Mouse (Mus musculus): ENCODE results near the gene Trio. TPM values are rescaled to one million over a fixed set of nuclear protein-coding genes. Genes with fewer than 3 reads are reported as not detected.

Gene Trio
- polyA plus RNA-seq (2014; fragmentation: Nextera tagmentation; extraction: Ambion mirVana), result 9.4 and 14.0 TPM in 2 replicates

DNA sequence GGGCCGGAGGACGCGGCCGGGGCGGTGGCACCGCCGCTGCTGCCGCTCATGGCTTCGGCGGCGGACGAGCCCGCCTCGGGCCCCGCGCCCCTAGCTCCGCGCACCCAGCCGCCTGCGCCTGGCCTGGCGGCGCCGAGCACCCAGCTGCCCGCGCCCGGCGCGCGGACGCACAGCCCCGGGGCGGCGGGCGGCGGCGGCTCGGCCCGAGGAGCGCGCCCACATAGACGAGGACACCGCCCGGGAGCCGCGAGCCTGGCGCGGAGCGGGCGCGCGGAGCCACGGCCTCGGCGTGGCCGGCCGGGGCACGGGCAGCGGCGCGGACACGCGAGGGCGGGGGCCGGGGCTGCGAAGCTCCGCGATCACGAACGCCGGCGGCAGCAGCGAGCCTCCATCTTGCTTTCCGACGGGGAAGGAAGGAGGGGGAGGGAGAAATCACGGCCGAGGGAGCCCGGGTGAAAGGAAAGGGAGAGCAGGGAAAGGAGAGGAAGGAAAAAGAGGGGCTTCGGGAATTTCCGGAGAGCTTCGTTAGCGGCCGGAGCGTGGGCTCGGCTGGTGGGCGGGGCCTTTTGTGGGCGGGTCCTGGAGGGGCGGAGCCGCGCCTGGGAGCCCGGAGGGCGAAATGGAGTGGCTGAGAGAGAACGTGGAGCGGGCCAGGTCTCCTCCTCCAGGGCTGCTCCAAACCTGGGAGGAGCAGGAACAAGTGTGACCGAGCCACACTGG lies at the start of gene Trio:
Gene Trio, minus strand, starts transcription at position 402 of the 720 bp plus-strand sequence.
- Histone ChIP-seq H3K4me3 (ENCODE audit: low read depth, low read length) (peak within 1 kb of the TSS; percentile 81), H3K27me3 (replicated peaks; ENCODE audit: control insufficient read depth, insufficient read depth, low read length) (peaks cover 33% of the 10 kb centered on the region), H3K27ac (ENCODE audit: low read depth, low read length) (peak within 1 kb of the TSS; percentile 86), H3K9ac (ENCODE audit: low read depth, low read length) (peak within 1 kb of the TSS; percentile 74), H3K4me1 (replicated peaks; ENCODE audit: control insufficient read depth, insufficient read depth, low read length) (peaks cover 15% of the 10 kb centered on the region), H3K4me2 (peak within 1 kb of the TSS; percentile 91), H3K9me3 (ENCODE audit: control insufficient read depth, low read length) (no peaks in the 10 kb centered on the region), H3K36me3 (ENCODE audit: control insufficient read depth, insufficient read depth, low read length) (no peaks in the 10 kb centered on the region)
- under 1% methylated on average over 89 of the region's 94 CpGs for WGBS
- ATAC-seq (replicated peaks; ENCODE audit: low FRiP score) (peak; percentile 93), DNase-seq (ENCODE audit: low spot score) (peak; percentile 94)

DNA sequence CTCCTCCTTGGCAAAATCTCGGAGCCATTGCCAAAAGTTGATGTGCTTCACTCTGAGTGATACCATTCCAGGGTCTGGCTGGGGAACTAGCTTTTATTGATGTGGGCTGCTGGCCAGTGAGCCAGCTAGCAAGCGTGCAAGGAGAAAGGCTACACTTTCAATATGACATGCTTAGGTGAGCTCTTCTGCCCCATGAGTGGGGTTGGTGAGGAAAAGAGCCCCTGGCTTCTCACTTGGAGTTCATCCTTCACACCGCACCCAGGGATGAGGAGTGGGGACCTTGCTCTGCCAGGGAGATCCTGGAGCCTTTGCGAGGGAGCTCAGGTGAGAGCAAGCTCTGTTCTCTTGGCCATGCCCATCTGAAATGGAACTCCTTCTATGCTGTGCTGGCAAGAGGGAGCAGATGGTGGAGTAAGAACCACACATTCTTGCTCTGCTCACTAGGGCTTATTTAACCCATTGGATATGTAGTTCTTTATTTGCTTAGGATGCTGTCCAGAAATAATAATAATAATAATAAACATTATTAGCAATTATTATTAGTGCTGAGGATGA lies 48.8 kb upstream of the Trio start:
- Histone ChIP-seq H3K9me3 (ENCODE audit: control insufficient read depth, low read length) (no peaks in the 10 kb centered on the region), H3K4me2 (no peak overlapping the region), H3K27me3 (replicated peaks; ENCODE audit: control insufficient read depth, insufficient read depth, low read length) (0 out of 2 replicates have a peak, but pooled peaks cover 2% of the 10 kb centered on the region), H3K4me3 (ENCODE audit: low read depth, low read length) (no peak overlapping the region), H3K27ac (ENCODE audit: low read depth, low read length) (no peak overlapping the region), H3K36me3 (ENCODE audit: control insufficient read depth, insufficient read depth, low read length) (no peaks in the 10 kb centered on the region), H3K4me1 (replicated peaks; ENCODE audit: control insufficient read depth, insufficient read depth, low read length) (no peaks in the 10 kb centered on the region), H3K9ac (ENCODE audit: low read depth, low read length) (no peak overlapping the region)
- 79% methylated on average over 4 of the region's 4 CpGs for WGBS
- DNase-seq (ENCODE audit: low spot score) (no peak), ATAC-seq (replicated peaks; ENCODE audit: low FRiP score) (no peak)

DNA sequence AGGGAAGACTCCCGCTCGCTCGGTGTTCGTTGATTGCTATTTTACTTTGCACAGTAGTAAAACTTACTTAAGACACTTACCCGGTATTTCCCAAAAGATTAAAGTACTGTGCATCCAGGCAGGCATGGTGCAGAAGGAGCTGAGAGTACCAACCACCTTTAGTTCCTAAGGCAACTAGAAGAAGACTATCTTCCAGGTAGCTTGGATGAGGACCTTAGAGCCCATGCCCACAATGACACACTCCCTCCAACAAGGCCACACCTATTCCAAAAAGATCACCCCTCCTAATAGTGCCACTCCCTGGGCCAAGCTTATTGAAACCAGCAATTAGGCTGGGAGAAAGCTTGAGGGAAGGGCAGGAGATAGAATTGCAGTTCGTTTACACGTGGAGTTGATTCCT lies 46.0 kb upstream of the Trio start:
- H3K27ac ChIP-seq (ENCODE audit: low read depth, low read length), result no peak overlapping the region
- no peaks in the 10 kb centered on the region for H3K9me3 ChIP-seq (ENCODE audit: control insufficient read depth, low read length)
- H3K36me3 ChIP-seq (ENCODE audit: control insufficient read depth, insufficient read depth, low read length), result no peaks in the 10 kb centered on the region
- 0 out of 2 replicates have a peak, but pooled peaks cover 2% of the 10 kb centered on the region for H3K27me3 ChIP-seq (replicated peaks; ENCODE audit: control insufficient read depth, insufficient read depth, low read length)
- 39% methylated on average over 7 of the region's 7 CpGs for WGBS
- H3K4me3 ChIP-seq (ENCODE audit: low read depth, low read length), result no peak overlapping the region
- no peaks in the 10 kb centered on the region for H3K4me1 ChIP-seq (replicated peaks; ENCODE audit: control insufficient read depth, insufficient read depth, low read length)
- ATAC-seq (replicated peaks; ENCODE audit: low FRiP score) (no peak), DNase-seq (ENCODE audit: low spot score) (no peak)
- H3K9ac ChIP-seq (ENCODE audit: low read depth, low read length), result no peak overlapping the region
- H3K4me2 ChIP-seq, result no peak overlapping the region

DNA sequence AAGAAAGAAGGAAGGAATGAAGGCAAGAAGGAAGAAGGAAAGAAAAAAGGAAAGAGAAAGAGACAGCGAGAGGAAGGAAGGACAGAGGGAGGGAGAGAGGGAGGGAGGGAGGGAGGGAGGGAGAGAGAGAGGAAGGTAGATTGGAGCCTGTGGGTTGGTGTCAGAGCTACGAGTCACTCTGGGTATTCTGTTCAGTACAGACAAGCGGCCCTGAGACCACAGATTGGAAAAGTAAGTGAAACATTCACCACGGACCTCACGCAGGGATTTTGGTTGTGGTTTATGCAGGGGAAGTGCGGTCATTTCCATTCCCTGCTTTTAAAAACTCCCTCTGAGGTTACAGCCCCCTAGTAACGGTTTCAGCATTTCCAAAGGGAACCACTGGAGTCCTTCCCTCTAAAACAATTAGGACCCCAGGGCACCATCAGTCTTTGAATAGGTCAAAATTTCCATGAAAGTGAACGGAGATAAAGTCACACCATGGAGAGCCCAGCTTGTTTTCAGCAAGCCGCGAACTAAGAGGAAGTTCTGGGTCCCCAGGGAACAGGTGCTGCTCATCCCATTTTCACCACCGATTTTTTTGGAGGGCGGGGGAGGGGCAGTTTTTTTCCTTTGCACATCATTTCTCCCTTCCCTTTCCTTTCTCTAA lies 45.2 kb upstream of the Trio start:
- no peak overlapping the region for H3K4me3 ChIP-seq (ENCODE audit: low read depth, low read length)
- no peak overlapping the region for H3K9ac ChIP-seq (ENCODE audit: low read depth, low read length)
- H3K4me2 ChIP-seq, result peak overlapping the region; percentile 17; the same call in 1 of the 2 replicates
- ATAC-seq (replicated peaks; ENCODE audit: low FRiP score) (no peak), DNase-seq (ENCODE audit: low spot score) (no peak)
- H3K27me3 ChIP-seq (replicated peaks; ENCODE audit: control insufficient read depth, insufficient read depth, low read length), result 0 out of 2 replicates have a peak, but pooled peaks cover 2% of the 10 kb centered on the region
- no peaks in the 10 kb centered on the region for H3K36me3 ChIP-seq (ENCODE audit: control insufficient read depth, insufficient read depth, low read length)
- H3K9me3 ChIP-seq (ENCODE audit: control insufficient read depth, low read length), result no peaks in the 10 kb centered on the region
- H3K27ac ChIP-seq (ENCODE audit: low read depth, low read length), result no peak overlapping the region
- WGBS, result 6% methylated on average over 12 of the region's 12 CpGs
- H3K4me1 ChIP-seq (replicated peaks; ENCODE audit: control insufficient read depth, insufficient read depth, low read length), result no peaks in the 10 kb centered on the region

DNA sequence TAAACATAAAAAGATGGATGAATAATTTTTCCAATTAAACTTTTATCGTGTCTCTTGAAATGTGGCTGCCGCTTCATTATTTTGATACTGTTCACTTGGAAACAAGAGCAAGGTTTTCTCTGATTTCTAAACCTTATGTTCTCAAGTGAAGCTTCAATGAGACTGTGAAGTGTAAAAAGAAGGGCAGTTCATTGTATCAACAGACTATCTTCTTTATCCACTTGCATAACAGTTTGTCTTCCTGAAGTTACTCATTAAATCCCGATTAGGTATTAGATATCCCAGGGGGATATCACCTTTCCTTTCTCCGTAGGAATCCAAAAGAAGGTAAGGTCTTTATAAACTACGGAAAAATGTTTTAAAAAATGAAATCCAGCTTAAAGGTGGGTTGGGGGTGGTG lies 44.6 kb upstream of the Trio start:
- H3K4me3 ChIP-seq (ENCODE audit: low read depth, low read length), result no peak overlapping the region
- H3K36me3 ChIP-seq (ENCODE audit: control insufficient read depth, insufficient read depth, low read length), result no peaks in the 10 kb centered on the region
- no peak overlapping the region for H3K4me2 ChIP-seq
- H3K4me1 ChIP-seq (replicated peaks; ENCODE audit: control insufficient read depth, insufficient read depth, low read length), result no peaks in the 10 kb centered on the region
- H3K9ac ChIP-seq (ENCODE audit: low read depth, low read length), result no peak overlapping the region
- no peaks in the 10 kb centered on the region for H3K9me3 ChIP-seq (ENCODE audit: control insufficient read depth, low read length)
- no peak for ATAC-seq (replicated peaks; ENCODE audit: low FRiP score)
- no peak overlapping the region for H3K27ac ChIP-seq (ENCODE audit: low read depth, low read length)
- H3K27me3 ChIP-seq (replicated peaks; ENCODE audit: control insufficient read depth, insufficient read depth, low read length), result 0 out of 2 replicates have a peak, but pooled peaks cover 2% of the 10 kb centered on the region
- DNase-seq (ENCODE audit: low spot score), result no peak
- 59% methylated on average over 5 of the region's 5 CpGs for WGBS

DNA sequence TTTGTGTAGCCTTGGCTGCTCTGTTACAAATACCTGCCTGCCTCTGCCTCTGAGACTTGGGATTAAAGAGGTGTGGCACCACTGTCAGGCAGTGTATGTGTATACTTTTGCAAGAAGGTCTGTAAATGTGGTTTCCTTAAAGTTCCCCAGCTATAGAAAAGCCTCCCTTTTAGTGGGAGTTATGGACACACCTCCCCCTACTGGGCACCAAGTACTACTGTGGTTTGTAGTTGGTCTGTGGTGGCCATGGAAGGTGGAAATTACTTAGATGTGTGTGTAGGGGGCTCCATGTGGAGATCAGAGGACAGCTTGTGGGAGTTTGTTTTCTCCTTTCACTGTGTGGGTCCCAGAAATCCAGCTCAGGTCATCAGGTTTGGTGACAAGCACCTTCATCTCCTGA lies 41.7 kb upstream of the Trio start:
- H3K36me3 ChIP-seq (ENCODE audit: control insufficient read depth, insufficient read depth, low read length), result no peaks in the 10 kb centered on the region
- H3K9ac ChIP-seq (ENCODE audit: low read depth, low read length), result no peak overlapping the region
- H3K4me2 ChIP-seq, result no peak overlapping the region
- 0 out of 2 replicates have a peak, but pooled peaks cover 2% of the 10 kb centered on the region for H3K27me3 ChIP-seq (replicated peaks; ENCODE audit: control insufficient read depth, insufficient read depth, low read length)
- no peaks in the 10 kb centered on the region for H3K9me3 ChIP-seq (ENCODE audit: control insufficient read depth, low read length)
- ATAC-seq (replicated peaks; ENCODE audit: low FRiP score) (no peak), DNase-seq (ENCODE audit: low spot score) (no peak)
- H3K4me1 ChIP-seq (replicated peaks; ENCODE audit: control insufficient read depth, insufficient read depth, low read length), result no peaks in the 10 kb centered on the region
- no peak overlapping the region for H3K4me3 ChIP-seq (ENCODE audit: low read depth, low read length)
- no peak overlapping the region for H3K27ac ChIP-seq (ENCODE audit: low read depth, low read length)

DNA sequence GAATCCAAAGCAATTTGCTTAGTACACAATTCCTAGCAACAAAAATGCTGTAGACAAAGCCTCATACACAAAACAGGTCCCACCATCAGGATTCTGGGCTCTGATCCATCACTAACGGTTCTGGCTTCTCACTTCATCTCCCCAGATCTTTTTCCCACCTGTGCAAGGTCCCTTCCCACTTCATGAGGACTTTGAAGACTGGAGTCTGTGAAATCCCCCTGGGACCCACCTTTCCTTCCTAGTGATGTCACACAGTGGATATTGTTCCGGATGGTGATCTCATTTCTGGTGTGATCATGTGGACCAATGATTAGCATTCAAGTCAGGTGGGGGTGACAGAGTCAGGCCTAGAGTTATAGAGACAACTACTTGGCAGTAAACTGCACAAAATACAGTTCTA lies 40.8 kb upstream of the Trio start:
- Histone ChIP-seq H3K9me3 (ENCODE audit: control insufficient read depth, low read length) (no peaks in the 10 kb centered on the region), H3K36me3 (ENCODE audit: control insufficient read depth, insufficient read depth, low read length) (no peaks in the 10 kb centered on the region), H3K27ac (ENCODE audit: low read depth, low read length) (no peak overlapping the region), H3K27me3 (replicated peaks; ENCODE audit: control insufficient read depth, insufficient read depth, low read length) (0 out of 2 replicates have a peak, but pooled peaks cover 2% of the 10 kb centered on the region), H3K4me3 (ENCODE audit: low read depth, low read length) (no peak overlapping the region), H3K4me2 (no peak overlapping the region), H3K4me1 (replicated peaks; ENCODE audit: control insufficient read depth, insufficient read depth, low read length) (no peaks in the 10 kb centered on the region), H3K9ac (ENCODE audit: low read depth, low read length) (no peak overlapping the region)
- ATAC-seq (replicated peaks; ENCODE audit: low FRiP score) (no peak), DNase-seq (ENCODE audit: low spot score) (no peak)
- 73% methylated on average over 2 of the region's 2 CpGs for WGBS

DNA sequence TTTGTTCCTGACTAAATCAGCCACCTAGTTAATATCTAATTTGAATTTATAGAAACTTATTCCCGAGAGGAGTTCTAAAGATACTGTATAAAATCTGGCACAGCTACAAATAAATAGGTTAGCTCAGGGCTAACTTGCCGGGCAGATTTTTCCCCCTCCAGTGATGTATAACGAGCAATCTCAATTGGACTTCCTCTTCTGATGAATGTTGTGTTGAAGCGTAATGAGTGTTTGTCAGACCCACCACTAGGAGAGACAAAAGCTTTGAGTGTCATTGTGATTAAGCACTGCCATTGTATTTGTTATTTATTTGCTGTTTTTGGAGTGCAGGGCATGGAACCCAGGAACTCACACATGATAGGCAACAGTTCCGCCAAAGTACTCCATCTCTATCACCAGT lies 39.9 kb upstream of the Trio start:
- ATAC-seq (replicated peaks; ENCODE audit: low FRiP score) (no peak), DNase-seq (ENCODE audit: low spot score) (no peak)
- Histone ChIP-seq H3K36me3 (ENCODE audit: control insufficient read depth, insufficient read depth, low read length) (no peaks in the 10 kb centered on the region), H3K4me1 (replicated peaks; ENCODE audit: control insufficient read depth, insufficient read depth, low read length) (no peaks in the 10 kb centered on the region), H3K9ac (ENCODE audit: low read depth, low read length) (no peak overlapping the region), H3K9me3 (ENCODE audit: control insufficient read depth, low read length) (no peaks in the 10 kb centered on the region), H3K27ac (ENCODE audit: low read depth, low read length) (no peak overlapping the region), H3K27me3 (replicated peaks; ENCODE audit: control insufficient read depth, insufficient read depth, low read length) (no peaks in the 10 kb centered on the region), H3K4me2 (no peak overlapping the region), H3K4me3 (ENCODE audit: low read depth, low read length) (no peak overlapping the region)
- 64% methylated on average over 5 of the region's 5 CpGs for WGBS

All from liver, embryonic 11.5 days (tissue).